Mouse (Mus musculus) bone marrow macrophage, adult 2 months (primary cell): ENCODE data around the gene Gm44596.

ENCODE experiments used
- CTCF ChIP-seq: IDR thresholded peaks from 2 replicates; pipeline ENCODE4 v1.5.1; 2012; ENCODE audit warnings: low read depth, mild to moderate bottlenecking, low read length, moderate library complexity
- POLR2A ChIP-seq: IDR thresholded peaks from 2 replicates; pipeline ENCODE4 v1.6.1; 2012; ENCODE audit warnings: mild to moderate bottlenecking, low read depth, low read length, borderline replicate concordance

GRCm38 (mm10) chr6:128398996-128399395 lies 23.7 kb downstream of the Gm44596 start, which contains the start of gene Nrip2:
- TF ChIP-seq POLR2A = no peak
- no peak for TF ChIP-seq CTCF
